Mouse (Mus musculus) ES-Bruce4 (cell line): ENCODE measurements around the gene Hbq1b.

ENCODE experiments used
- CTCF ChIP-seq: IDR thresholded peaks from one replicate; pipeline ENCODE4 v1.8.1; 2011; ENCODE audit warnings: low read depth, low read length
- EP300 ChIP-seq: IDR thresholded peaks from 2 replicates; pipeline ENCODE4 v1.6.1; 2011; ENCODE audit warnings: low read depth, low read length; ENCODE audit not compliant: insufficient read depth

- TF ChIP-seq CTCF (no peak), EP300 (no peak)
These were observed 8.9 kb upstream of the Hbq1b start for GRCm38 (mm10) chr11:32277736-32278457.
